Mouse (Mus musculus) heart, postnatal 0 days (tissue): ENCODE results near the gene Hivep2. TPM values are rescaled to one million over a fixed set of nuclear protein-coding genes. Genes with fewer than 3 reads are reported as not detected.

Experiments
- ATAC-seq: fragments of 200-750 bp; cut with Nextera tagmentation; 2 replicates; pipeline ENCODE4 v1.8.0; 2017; ENCODE audit warnings: low read depth, moderate number of reproducible peaks, moderate library complexity; ENCODE audit not compliant: insufficient read depth
- DNase-seq: peaks from one replicate; pipeline ENCODE4 v3.0.0-alpha.2; 2016; ENCODE audit warnings: low spot score
- H3K27ac ChIP-seq: fragments of 300-500 bp; sonication (generic); 2 replicates; pipeline ENCODE4 v1.5.1; 2014; ENCODE audit warnings: low read depth, mild to moderate bottlenecking
- H3K27me3 ChIP-seq: fragments of 300-500 bp; sonication (generic); 2 replicates; pipeline ENCODE4 v1.6.1; 2014; ENCODE audit warnings: low read length, mixed read lengths; ENCODE audit not compliant: control insufficient read depth, insufficient read depth
- H3K36me3 ChIP-seq: fragments of 300-500 bp; sonication (generic); replicated peaks from 2 replicates; pipeline ENCODE4 v1.6.1; 2014; ENCODE audit warnings: low read length, mixed read lengths; ENCODE audit not compliant: control insufficient read depth, insufficient read depth
- H3K4me1 ChIP-seq: fragments of 300-500 bp; sonication (generic); 2 replicates; pipeline ENCODE4 v1.6.1; 2014; ENCODE audit warnings: antibody characterized with exemption; ENCODE audit not compliant: control insufficient read depth, insufficient read depth
- H3K4me2 ChIP-seq: fragments of 300-500 bp; sonication (generic); 2 replicates; pipeline ENCODE4 v1.6.1; 2014; ENCODE audit warnings: low read depth, mild to moderate bottlenecking, low read length, moderate library complexity
- H3K4me3 ChIP-seq: fragments of 300-500 bp; sonication (generic); 2 replicates; pipeline ENCODE4 v1.5.1; 2014; ENCODE audit warnings: low read depth, low read length
- H3K9ac ChIP-seq: fragments of 300-500 bp; sonication (generic); replicated peaks from 2 replicates; pipeline ENCODE4 v1.6.1; 2014; ENCODE audit warnings: low read depth, low read length, mixed read lengths
- H3K9me3 ChIP-seq: fragments of 300-500 bp; sonication (generic); replicated peaks from 2 replicates; pipeline ENCODE4 v1.6.1; 2016; ENCODE audit warnings: low read length; ENCODE audit not compliant: control insufficient read depth
- CTCF ChIP-seq: IDR thresholded peaks from 2 replicates; pipeline ENCODE4 v1.5.1; 2016; ENCODE audit warnings: antibody characterized with exemption, control low read depth, low read depth
- EP300 ChIP-seq: IDR thresholded peaks from 2 replicates; pipeline ENCODE4 v1.6.1; 2016; ENCODE audit warnings: antibody characterized with exemption, low read depth
- WGBS: fragments of 180-500 bp; shearing (Covaris S2); extraction: QIAGEN DNeasy Blood & Tissue Kit; methylation state at CpG from one replicate; pipeline ENCODE4 v1.1.7; 2014; 5-methylcytosine and 5-hydroxymethylcytosine counted together
- polyA plus RNA-seq: library from polyadenylated mRNA; unstranded; fragments of >200 nt; fragmentation: Nextera tagmentation; extraction: Ambion mirVana; gene quantifications from 2 replicates; pipeline ENCODE4 v1.2.1, GENCODE M21; 2015
- total RNA-seq: library from RNA; depleted of rRNA; stranded (reverse); fragments of >200 nt; gene quantifications from 2 replicates; pipeline ENCODE4 v1.2.3, GENCODE M21; 2014; ENCODE audit warnings: low replicate concordance

Hivep2 gene
- total and polyA plus RNA-seq, 2 experiments from 2014 or later: 3.7 to 11.6 TPM

- Histone ChIP-seq H3K9ac (no peak overlapping the region), H3K27ac (no peak overlapping the region), H3K36me3 (no peaks in the 10 kb centered on the region), H3K9me3 (no peaks in the 10 kb centered on the region), H3K4me3 (no peak overlapping the region), H3K4me1 (peaks cover 11% of the 10 kb centered on the region), H3K4me2 (no peak overlapping the region), H3K27me3 (no peaks in the 10 kb centered on the region)
- no peak for TF ChIP-seq EP300
- no peak for TF ChIP-seq CTCF
- 87% methylated on average over 4 of the region's 4 CpGs for WGBS
- no peak for ATAC-seq
- no peak for DNase-seq
Observed at GRCm38 (mm10) chr10:14063226-14063625, 97.4 kb downstream of the Hivep2 start.

GRCm38 (mm10) chr10:14064759-14065395, 99.0 kb downstream of the Hivep2 start:
- H3K4me2 ChIP-seq: no peak overlapping the region
- WGBS: 36% methylated on average over 15 of the region's 15 CpGs

GRCm38 (mm10) chr10:14067802-14068201, 101.9 kb downstream of the Hivep2 start:
- H3K27ac ChIP-seq: no peak overlapping the region
- WGBS: 79% methylated on average over 4 of the region's 4 CpGs
- no peaks in the 10 kb centered on the region for H3K9me3 ChIP-seq
- TF ChIP-seq EP300 (no peak), CTCF (no peak)
- no peak overlapping the region for H3K4me2 ChIP-seq
- no peak overlapping the region for H3K9ac ChIP-seq
- peaks cover 22% of the 10 kb centered on the region for H3K4me1 ChIP-seq
- H3K27me3 ChIP-seq: no peaks in the 10 kb centered on the region
- ATAC-seq (no peak), DNase-seq (no peak)
- no peaks in the 10 kb centered on the region for H3K36me3 ChIP-seq
- no peak overlapping the region for H3K4me3 ChIP-seq

More at GRCm38 (mm10) chr10:14064759-14065395, 99.0 kb downstream of the Hivep2 start:
- ATAC-seq: no peak
- no peak for DNase-seq
- TF ChIP-seq EP300: no peak
- TF ChIP-seq CTCF: no peak
- Histone ChIP-seq H3K27me3 (no peaks in the 10 kb centered on the region), H3K27ac (no peak overlapping the region), H3K4me1 (peaks cover 11% of the 10 kb centered on the region), H3K36me3 (no peaks in the 10 kb centered on the region), H3K9me3 (no peaks in the 10 kb centered on the region), H3K9ac (no peak overlapping the region), H3K4me3 (no peak overlapping the region)

GRCm38 (mm10) chr10:14070498-14071079, 104.7 kb downstream of the Hivep2 start:
- WGBS: 42% methylated on average over 5 of the region's 5 CpGs
- ATAC-seq (no peak), DNase-seq (no peak)
- H3K9me3 ChIP-seq: no peaks in the 10 kb centered on the region
- H3K27me3 ChIP-seq: no peaks in the 10 kb centered on the region
- H3K27ac ChIP-seq: no peak overlapping the region
- no peak for TF ChIP-seq CTCF
- no peak for TF ChIP-seq EP300
- no peak overlapping the region for H3K4me2 ChIP-seq
- H3K4me3 ChIP-seq: no peak overlapping the region
- peaks cover 10% of the 10 kb centered on the region; the same call in 1 of the 2 replicates for H3K4me1 ChIP-seq
- H3K36me3 ChIP-seq: no peaks in the 10 kb centered on the region
- no peak overlapping the region for H3K9ac ChIP-seq

GRCm38 (mm10) chr10:14072504-14072903, 106.6 kb downstream of the Hivep2 start:
- no peak for TF ChIP-seq EP300
- no peak for TF ChIP-seq CTCF
- 79% methylated on average over 3 of the region's 3 CpGs for WGBS
- Histone ChIP-seq H3K27ac (no peak overlapping the region), H3K9ac (no peak overlapping the region), H3K4me1 (peaks cover 10% of the 10 kb centered on the region; the same call in 1 of the 2 replicates), H3K4me3 (no peak overlapping the region), H3K4me2 (no peak overlapping the region), H3K9me3 (no peaks in the 10 kb centered on the region), H3K36me3 (no peaks in the 10 kb centered on the region), H3K27me3 (no peaks in the 10 kb centered on the region)
- no peak for DNase-seq
- ATAC-seq: no peak

- no peak overlapping the region for H3K9ac ChIP-seq
- no peaks in the 10 kb centered on the region for H3K36me3 ChIP-seq
- DNase-seq (no peak), ATAC-seq (no peak)
- H3K9me3 ChIP-seq: no peaks in the 10 kb centered on the region
- WGBS: 83% methylated on average over 5 of the region's 5 CpGs
- TF ChIP-seq EP300: no peak
- no peak overlapping the region for H3K27ac ChIP-seq
- H3K4me1 ChIP-seq: 0 out of 2 replicates have a peak, but pooled peaks cover 7% of the 10 kb centered on the region
- no peak overlapping the region for H3K4me2 ChIP-seq
- H3K27me3 ChIP-seq: no peaks in the 10 kb centered on the region
- H3K4me3 ChIP-seq: no peak overlapping the region
Observed at GRCm38 (mm10) chr10:14075767-14076166, 109.9 kb downstream of the Hivep2 start.
